Mouse (Mus musculus) frontal cortex, postnatal 25 days (tissue): ENCODE data around the gene Rnf141.

Experiments
- DNase-seq, 2 experiments: peaks; one replicate each; pipeline ENCODE4 v3.0.0; 2022; ENCODE audit warnings: low spot score in 2 of 2

Rnf141 gene

DNA sequence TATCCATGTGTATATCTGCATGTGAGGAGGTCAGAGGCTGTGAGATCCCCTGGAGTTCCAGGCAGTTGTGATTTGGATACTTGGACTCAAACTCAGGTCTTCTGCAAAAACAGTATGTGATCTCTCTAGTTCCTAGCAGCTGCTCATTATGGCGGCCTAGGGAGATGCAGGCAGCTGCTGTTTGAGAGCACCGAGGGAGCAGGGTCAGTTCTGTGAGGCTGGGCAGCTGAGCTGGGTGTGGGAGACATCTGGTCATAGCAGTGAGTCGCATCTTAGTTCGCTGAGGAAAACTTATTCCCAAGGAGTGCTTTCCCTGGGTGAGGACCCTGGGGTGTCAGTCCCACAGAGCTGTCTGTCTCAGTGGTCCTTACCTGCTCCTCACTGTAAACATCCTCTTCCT, 49.5 kb downstream of the Rnf141 start:
- DNase-seq: no peak

DNA sequence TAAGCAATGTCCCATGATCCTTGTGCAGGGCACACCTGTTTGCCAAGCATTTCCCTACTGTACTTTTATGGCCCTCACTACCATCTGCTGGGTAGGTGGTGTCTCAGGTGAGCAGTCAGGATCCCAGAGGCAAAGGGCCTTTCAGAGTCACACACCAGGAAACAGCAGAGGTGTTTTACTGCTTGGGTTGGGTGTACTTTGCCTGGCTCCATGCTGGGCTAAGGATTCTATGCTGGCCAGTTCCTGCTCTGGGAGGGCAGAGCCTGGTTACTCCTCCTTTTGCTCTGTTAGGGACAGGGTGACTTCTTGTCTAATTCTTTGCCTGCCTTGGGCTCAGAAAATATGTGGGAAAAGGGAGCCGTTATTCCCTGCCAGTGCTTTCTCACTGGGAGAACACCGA, 51.4 kb downstream of the Rnf141 start:
- no peak for DNase-seq

DNA sequence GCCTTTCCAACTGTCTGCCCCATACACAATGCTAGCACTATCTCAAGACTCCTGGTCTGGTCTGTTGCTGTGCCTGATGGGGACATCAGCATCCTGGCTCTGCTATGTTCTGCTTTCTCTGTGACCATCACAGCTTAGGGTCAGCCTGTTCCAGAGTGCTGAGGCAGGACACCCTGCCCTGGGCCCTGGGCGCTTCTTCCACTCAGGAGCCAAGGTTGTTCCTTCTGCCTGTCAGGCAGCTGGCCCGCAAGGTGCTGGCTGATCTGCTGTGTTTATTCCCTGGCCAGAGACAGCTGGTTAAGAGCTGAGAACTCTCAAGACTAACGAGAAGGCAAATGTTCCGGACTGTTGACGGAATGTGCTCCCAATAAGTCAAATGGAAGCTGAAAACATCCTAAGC, 52.1 kb downstream of the Rnf141 start:
- no peak for DNase-seq

- no peak for DNase-seq
Measured at GRCm38 (mm10) chr7:110790878-110791277, 53.4 kb downstream of the Rnf141 start.

DNA sequence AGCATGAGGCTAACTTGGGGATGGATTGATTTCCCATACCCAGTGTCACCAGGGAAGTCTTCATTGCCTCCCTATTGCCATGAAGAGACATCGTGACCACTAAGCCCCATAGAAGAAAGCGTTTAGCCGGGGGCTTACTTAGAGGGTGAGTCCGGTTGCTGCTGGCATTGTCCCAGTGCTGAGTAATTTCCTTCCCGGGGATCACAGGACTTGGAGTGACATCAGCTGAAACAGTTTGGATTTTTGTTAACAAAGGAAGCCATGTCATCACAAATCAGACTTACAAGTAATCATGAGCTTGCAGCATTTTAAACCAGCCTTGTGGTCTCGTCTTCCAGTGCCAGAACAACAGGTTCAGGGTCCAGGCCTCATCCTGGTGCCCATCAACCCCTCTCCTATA, 56.9 kb downstream of the Rnf141 start:
- DNase-seq: no peak

DNA sequence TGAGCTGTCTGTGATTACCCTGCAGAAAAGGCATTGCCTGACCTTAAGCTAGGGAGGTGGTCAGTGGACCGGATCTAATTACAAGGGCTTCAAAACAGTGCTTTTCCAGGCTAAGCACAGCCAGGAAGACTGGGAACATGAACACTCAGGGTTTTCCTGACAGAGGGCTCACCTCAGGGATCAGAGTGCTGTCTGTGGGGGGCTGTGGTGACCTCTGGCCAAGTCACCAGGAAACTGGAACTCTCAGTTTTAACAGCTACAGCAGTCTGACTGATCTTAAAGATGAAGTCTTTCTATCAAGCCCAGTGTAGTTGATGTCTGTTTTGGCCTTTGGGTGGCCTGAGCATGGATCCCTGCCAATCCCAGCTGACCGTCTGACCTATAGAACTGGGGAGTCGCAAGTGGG, 58.5 kb downstream of the Rnf141 start:
- no peak for DNase-seq

DNA sequence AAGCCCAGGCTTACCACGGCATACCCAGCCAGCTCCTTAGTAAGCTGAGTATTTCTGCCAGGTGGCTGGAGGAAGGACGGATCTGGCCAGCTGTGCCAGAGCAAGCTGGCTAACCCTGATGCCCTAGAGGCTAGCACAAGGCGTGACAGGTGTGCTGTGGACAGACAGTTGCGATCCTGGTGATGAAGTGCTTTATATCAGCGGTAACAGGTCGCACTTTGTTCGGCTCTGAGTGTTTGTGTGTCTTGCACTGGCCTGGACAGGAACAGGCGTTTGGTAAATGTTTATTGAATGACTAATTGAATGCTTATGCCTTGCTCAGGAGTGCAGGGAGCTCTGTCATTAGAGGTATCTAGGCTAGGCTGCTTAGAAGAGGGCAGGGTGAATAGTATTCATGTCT, 59.3 kb downstream of the Rnf141 start:
- no peak for DNase-seq

DNA sequence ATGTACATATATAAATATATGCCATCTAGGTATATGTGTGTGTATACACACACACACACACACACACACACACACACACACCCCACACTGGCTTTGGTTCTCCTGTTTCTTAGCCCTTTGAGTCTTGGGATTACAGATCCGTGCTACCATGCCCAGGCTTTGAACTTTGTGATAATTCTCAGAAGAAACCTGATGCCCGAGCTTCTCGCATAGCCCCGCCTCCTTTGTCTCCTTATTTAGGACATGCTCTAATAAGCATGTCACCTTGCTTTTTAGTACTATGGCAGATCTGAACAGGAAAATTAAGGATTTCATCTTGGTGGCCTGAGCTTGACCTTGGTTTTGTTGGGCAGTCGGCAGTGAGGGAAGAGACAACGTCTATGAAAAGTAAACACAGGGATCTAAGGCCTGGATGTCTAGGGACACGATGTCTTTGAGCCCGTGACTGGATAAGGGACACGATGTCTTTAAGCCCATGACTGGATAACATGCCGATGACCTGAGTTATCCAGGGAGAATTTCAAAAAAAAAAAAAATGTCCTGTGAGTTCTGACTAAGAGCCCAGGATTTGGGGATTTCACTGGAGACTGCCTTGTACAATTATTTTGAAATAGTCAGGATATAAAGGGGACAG, 61.3 kb downstream of the Rnf141 start:
- no peak for DNase-seq

DNA sequence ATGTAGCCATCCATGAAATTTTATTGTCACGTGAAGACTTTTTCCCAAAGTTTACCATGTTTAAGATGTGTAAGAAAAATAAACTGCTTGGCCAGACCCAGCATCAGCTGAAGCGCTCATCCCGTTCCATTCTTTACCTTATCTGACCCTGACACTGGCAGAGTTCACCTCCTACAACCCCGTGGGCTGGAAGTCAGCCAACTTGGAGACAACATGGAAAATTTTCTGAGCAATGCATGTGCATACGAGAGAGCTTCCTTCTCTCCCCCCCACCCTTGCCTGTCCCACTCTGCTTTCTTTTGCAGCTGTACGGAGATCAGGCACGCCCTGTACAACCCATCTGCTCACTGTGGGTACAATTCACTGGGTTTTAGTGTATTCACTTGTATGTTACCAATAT, 62.1 kb downstream of the Rnf141 start:
- DNase-seq: no peak

- DNase-seq: peak; percentile 43 to 48
Measured at GRCm38 (mm10) chr7:110781231-110781711, 63.0 kb downstream of the Rnf141 start.

DNA sequence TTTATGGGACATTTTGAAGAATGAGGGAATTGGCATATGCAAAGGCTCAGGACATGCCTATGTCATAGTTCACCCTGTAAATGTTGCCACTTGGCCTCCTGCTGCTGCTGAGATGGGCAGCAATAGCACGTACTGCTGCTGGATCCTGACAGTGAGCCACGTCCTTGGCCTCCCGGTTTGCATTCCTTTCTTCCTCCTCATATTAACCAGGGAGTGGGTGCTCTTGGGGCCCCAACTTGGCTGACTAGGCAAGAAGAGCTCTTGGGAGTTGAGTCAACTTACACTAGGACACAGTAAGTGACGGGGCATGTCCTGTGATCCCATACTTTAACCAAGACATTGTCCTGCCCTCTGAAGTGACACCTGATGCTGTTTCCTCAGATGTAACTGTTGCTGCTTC, 63.7 kb downstream of the Rnf141 start:
- DNase-seq: no peak

DNA sequence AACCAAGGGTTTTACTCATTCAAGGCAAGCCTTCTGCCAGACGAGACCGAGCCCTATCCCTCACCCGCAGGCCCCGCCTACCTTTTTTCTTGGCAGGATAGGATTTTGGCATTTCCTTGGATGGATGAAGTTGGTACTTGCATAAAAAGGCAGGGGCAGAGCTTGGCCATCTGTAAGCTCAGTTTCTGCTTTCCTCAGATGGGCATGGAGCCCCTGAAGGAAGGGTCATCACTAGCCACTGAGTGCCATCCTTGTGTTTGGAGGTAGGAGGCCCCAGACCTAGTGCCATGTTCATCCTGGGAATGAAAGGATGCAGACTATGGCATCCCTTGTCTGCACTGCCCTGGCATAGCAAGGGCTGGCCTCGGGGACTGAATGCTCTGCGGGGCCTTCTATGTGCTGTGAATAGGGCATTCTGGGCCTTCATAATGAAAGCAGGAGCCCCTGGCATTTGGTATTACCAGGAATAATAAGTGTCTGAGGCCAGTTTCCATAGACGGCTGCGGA, 64.6 kb downstream of the Rnf141 start:
- no peak for DNase-seq

DNA sequence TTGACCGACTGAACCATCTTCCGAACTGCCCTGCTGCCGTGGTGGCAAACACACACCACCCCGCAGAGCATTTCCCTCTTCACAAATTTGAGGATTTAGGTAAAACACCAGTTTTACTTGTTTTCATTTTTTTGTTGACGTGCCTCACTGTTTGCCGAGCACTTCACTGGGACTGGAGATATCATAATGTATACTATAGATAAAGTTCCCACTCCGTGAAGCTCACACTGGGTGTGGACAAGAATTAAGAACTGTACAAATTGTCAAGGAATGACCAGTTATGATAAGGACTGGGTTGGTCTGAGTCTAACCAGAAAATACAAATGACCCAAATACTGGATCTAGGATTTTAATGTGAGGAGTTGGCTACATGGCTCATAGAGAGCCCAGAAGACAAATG, 65.3 kb downstream of the Rnf141 start:
- DNase-seq: no peak

DNA sequence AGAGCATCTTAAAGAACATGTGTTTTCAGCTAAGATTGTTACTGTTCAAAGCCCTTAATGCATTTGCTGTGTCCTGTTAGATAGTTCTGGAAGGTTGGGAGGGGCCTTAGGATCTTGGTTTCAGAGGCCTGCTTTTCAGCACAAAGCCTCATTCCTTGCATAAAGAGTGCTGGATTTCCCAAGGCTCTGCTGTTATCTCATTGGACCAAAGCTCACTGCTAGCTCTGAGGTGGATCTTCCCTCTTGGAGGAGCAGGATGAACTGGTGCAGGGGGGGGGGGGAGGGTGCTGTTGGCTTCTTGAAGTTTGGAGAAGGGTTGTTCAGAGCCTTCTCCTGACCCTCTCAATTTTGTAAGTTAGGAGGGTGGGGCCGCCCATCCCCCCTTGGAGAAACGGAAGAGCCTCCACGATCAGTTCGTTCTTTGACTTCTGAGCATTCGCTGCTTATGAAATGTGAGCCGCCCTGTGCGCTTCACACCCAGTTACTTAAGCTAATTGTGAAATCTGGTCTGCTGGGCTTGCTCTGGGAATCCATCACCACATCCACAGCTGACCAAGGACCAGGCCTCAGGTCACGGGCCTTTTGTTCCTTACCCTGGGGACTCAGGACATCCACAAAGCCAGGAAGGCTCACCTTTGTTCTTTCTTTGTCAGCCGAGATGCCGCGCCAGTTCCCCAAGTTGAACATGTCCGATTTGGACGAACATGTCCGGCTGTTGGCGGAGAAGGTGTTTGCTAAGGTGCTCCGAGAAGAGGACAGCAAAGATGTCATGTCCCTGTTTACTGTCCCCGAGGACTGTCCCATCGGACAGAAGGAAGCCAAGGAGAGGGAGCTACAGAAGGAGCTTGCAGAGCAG, 66.9 kb downstream of the Rnf141 start:
- DNase-seq: no peak

- DNase-seq: no peak
Measured at GRCm38 (mm10) chr7:110774674-110775073, 69.6 kb downstream of the Rnf141 start.

DNA sequence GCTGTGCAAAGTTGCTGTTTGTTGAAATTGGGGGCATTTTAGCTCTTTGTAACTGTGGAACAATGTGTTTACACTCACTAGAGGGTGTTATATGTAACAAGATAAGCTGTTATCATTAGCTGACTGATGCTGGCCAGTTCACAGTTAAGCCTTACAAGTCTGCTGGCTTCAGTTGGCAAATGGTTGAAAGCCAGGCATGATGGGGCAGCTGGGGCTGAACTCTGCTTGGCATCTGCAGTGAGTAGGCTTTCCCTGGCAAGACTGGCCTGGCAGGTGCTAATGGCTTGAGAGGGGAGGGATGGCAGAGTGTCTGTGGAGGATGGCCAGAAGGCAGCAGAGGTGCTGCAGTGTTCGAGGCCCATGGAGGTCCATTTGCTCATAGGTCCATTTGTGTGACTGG, 70.2 kb downstream of the Rnf141 start:
- no peak for DNase-seq

GRCm38 (mm10) chr7:110773204-110774002, 70.9 kb downstream of the Rnf141 start:
- peak in 1 of 2 experiments; percentile 27 for DNase-seq

GRCm38 (mm10) chr7:110772343-110772742, 71.9 kb downstream of the Rnf141 start:
- no peak for DNase-seq

GRCm38 (mm10) chr7:110770949-110771348, 73.3 kb downstream of the Rnf141 start:
- no peak for DNase-seq

DNA sequence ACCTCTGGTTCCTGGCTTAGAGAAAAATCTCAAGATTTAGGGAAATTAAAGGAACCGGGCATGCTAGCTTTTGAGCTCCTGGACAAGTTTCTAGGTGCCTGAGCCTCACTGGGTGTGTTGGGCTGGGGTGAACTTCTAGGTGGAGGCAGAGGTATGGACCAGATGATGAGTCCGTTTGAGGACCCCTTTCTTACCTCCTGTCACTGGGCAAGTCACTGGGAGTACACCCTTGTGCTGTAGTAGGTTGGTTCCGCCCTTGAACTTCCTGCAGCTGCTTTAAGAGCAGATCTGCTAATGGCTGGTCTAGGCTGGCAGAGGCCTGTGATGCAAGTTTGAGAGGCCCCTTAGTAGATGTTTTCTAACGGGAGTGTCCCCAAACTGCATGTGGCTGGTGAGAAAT, 75.2 kb downstream of the Rnf141 start:
- DNase-seq: peak in 1 of 2 experiments; percentile 22

DNA sequence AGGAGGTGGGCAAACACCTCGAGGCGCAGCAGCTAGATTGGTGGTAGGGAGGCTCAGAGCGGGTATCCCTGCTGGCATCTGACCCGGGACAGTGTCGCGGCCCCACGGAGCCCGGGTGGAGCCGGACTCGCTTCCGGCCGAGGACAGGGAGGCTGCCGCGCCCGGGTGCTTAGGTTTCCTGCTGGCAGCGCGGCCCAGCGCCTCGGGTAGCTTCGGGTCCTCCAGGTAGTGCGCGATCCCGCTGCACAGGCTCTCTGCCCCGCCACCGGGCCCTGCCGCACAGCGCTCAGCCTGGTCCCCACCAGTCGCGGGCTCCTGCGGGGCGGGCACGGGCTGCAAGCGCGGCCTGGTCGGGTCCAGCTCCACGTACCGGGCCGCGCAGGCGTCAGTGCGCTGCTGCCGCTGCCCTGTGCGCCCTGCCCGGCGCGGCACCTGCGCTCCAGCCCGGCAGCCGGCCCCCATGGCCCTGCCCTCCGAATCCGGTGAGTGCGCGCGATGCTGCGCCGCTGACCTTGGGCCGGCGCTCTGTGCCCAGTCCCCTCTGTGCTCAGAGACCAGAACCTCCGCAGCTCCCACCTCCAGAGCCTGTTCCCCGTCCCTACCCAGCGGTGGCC, 75.7 kb downstream of the Rnf141 start:
- peak in 1 of 2 experiments; percentile 37 for DNase-seq

- DNase-seq: no peak
Measured at GRCm38 (mm10) chr7:110768001-110768400, 76.3 kb downstream of the Rnf141 start, which contains the start of gene Ampd3. TSS of gene Ampd3 (plus strand) at chr7:110768206.
